Mouse (Mus musculus) heart, adult 2 months (tissue): ENCODE results near the gene Rhot2.

Source experiments
- CTCF ChIP-seq: fragments of 200-600 bp; IDR thresholded peaks from 2 replicates; pipeline ENCODE4 v1.8.1; 2022; ENCODE audit warnings: antibody characterized with exemption, mild to moderate bottlenecking, moderate library complexity
- POLR2A ChIP-seq: fragments of 200-500 bp; IDR thresholded peaks from 2 replicates; pipeline ENCODE4 v1.6.1; 2011; ENCODE audit warnings: mild to moderate bottlenecking, low read depth, low read length, control low read depth; ENCODE audit not compliant: insufficient read depth

DNA sequence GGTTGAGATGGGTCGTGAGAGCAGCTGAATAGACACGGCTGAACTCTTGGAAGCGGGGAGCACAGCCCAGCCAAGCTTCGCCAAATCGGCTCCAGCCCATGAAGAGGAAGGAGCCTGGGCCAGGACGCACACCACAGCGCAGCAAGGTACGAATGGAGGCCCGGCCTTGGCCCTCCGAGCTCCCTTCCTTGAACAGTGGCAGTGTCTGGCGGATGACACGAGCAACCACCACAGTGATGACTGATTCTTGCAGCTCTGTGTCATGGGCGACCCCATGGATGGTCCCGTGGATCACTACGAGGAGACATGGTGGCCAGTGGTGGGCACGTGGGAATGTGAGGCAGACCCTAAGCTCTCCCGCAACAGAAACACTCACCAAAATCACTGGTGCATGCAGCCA lies 49.7 kb downstream of the Rhot2 start:
- TF ChIP-seq POLR2A (no peak), CTCF (no peak)
